Mouse (Mus musculus): ENCODE measurements around the gene Pitpnc1.

The Pitpnc1 gene

DNA sequence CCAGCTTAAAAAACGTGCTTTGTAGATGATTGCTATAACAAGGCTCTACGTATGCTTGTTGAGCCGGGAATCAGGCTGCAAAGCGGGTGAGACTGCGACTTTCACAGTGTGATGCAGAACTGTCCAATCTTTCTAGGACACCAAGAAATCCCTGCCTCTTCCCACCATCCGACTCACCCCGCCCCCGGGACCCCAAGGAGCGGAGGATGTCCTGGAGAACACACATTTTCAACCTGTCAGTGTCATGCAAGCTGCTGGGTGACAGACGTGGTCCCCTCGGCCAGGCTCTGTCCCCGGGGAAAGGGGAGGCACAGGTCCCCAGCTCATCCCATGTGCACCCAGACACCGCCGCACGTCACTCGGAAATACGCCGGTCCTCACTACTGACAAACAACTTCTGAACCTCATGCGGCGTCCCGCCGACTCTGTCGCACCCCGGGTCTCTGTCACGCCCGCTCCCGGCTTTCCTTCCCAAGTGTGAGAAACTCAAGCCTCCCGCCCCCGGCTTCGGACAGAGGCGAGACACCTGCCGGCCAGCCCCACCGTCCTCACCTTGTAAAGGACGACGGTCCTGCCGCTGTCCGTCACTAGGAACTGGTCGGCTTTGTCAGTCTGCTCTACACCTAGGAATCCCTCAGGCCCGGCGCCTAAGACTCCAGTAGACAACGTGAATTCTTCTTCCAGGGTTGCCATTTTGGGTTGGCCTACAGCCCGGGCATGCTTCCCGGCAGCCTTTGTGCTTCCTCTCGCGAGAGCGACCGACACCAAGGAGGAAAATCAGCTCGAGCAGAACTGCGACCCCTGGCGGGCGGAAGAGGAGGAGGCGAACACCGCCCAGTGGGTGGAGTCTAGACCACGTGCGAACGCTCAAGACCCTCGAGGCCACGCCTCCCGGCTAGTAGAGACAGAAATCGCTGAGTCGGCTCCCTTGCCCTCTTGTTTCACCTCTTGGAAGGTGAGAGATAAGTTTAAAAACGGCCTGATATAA lies 281.6 kb downstream of the Pitpnc1 start, which contains the start of gene Nol11:
Gene Nol11 (minus strand): TSS at position 817 of the 988 bp plus-strand sequence.
- DNase-seq (ENCODE audit: inconsistent age in 2 of 2, low spot score in 1 of 2), result peak; percentile 98 to 99

DNA sequence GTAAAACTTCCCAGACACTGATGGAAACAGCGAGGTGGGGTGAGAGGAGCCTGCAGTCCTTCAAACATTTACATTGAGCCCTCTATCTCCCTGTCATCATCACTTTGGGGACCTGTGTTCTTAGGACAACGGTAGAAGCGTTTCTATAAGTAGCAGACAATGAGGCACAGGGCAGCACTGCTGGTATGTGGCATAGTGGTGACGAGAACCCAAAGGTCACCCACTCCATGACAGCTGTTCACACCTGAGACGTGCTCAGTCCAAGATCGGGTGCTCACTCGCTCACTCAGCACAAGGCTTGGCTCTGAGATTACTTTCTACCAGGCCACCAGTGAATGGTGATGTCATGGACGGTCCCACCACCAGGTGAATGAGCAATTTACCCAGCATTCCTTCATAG lies 286.7 kb downstream of the Pitpnc1 start:
- DNase-seq (ENCODE audit: inconsistent age in 2 of 2, low spot score in 1 of 2), result no peak

- DNase-seq (ENCODE audit: inconsistent age in 2 of 2, low spot score in 1 of 2), result no peak
Observed at GRCm38 (mm10) chr11:107161215-107161614, 309.3 kb downstream of the Pitpnc1 start.

GRCm38 (mm10) chr11:107159034-107159433 lies 311.5 kb downstream of the Pitpnc1 start:
- peak in 1 of 2 experiments; percentile 37 for DNase-seq (ENCODE audit: inconsistent age in 2 of 2, low spot score in 1 of 2)

All from adrenal gland, adult (tissue).